Mouse (Mus musculus): Measurements from ENCODE around the gene Trafd1.

- no peak for TF ChIP-seq E2F4 (IDR thresholded peaks at IDR 0.05; ENCODE audit: insufficient read depth)
- no peak for TF ChIP-seq POLR2A (IDR thresholded peaks at IDR 0.05; ENCODE audit: insufficient read length, low read depth)
- no peak for TF ChIP-seq MAX (IDR thresholded peaks at IDR 0.05; ENCODE audit: low read depth)
- TF ChIP-seq USF1 (IDR thresholded peaks at IDR 0.05; ENCODE audit: low read depth) = no peak
- no peak for TF ChIP-seq MYOD1 (IDR thresholded peaks at IDR 0.05; ENCODE audit: control insufficient read depth in 1 of 3, insufficient read length in 2 of 3, low read depth in 2 of 3)
- no peak for TF ChIP-seq CEBPB (IDR thresholded peaks at IDR 0.05; ENCODE audit: insufficient read depth, poor library complexity, severe bottlenecking)
Measured at GRCm38 (mm10) chr5:121371712-121372111, 13.7 kb downstream of the Trafd1 start.
